Mouse (Mus musculus): Measurements from ENCODE around the gene Tymp. TPM values are rescaled to one million over a fixed set of nuclear protein-coding genes. Genes with fewer than 3 reads are reported as not detected.
A peak's percentile ranks its signal among the peaks of the same experiment; 100 is the strongest.

The Tymp gene
- total RNA-seq (2021): under 1 TPM; 0.44 to 0.64 TPM

DNA sequence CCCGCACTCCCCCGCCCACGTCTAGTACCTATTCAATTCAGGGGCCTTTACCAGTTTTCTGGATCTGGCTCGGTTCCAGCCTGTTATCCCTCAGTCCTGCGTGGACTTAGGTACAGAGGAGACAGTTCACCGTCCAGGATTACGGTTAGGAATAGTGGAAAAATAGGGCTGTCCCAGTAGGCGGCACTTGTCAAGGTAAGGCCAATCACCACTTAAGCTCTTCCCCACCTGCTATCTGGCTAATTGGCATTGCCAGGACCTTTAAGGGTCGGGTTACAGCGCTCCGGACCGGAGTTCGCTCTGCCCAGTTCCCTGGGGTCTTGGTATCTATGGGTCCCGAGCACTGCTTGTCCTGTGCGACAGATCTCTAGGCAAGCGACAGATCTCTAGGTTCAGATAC lies at the start of gene Tymp:
Gene Tymp (minus strand): TSS at position 83 of the 400 bp plus-strand sequence.
- DNase-seq (ENCODE audit: low spot score): no peak
- intact Hi-C loops (cut with DNase I): loop anchor here (2.0 kb wide), 1 partner anchor 52 kb away; the partner anchor contains the start of genes C730034F03Rik, Chkb and Gm44502

GRCm38 (mm10) chr15:89425711-89426121 lies 48.9 kb upstream of the Tymp start, which contains the start of gene Cpt1b:
Gene Cpt1b, minus strand, starts transcription at chr15:89425863.
- DNase-seq (ENCODE audit: low spot score): peak; percentile 59
- intact Hi-C loops (cut with DNase I): no loop called here

DNA sequence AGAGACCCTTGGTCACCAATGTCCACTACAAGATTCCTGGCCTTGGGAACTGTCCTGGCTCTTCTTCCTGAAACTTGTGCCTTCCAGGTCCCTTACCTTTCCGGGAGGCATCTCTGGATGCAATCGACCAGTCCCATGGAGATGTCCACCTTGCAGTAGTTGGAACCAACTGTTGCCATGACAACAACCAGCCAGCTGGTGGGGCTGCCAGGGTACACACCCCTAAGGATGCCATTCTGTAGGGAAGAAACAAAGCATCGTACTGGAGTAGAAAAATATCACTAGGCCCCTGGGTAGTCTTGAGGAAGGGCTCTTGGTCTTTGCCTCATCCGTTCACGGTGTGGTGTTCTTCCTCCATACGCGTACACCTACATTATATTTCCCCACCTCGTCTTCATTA lies 47.8 kb upstream of the Tymp start:
- DNase-seq (ENCODE audit: low spot score): no peak
- intact Hi-C loops (cut with DNase I): no loop called here

GRCm38 (mm10) chr15:89421938-89422337 lies 45.1 kb upstream of the Tymp start:
- intact Hi-C loops (cut with DNase I): no loop called here
- no peak for DNase-seq (ENCODE audit: low spot score)

DNA sequence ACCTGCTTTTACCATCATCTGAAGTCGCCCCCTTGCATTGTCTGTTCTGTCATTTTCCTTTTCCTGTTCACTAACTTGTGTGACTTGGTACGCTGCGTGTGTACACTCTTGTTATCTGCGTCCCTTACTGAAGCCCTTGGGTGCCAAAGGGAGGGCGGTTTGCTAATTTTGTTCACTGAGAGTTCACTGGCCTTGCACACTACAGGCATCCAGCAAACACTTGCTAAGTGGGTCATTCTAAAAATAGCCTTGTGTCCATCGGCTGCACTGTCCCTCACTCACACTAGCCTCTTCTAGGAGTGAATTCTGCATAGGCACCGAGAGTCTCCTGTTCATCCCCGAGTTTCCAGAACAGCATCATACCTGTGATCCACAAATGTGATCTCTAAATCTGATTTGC lies 38.4 kb upstream of the Tymp start:
- no peak for DNase-seq (ENCODE audit: low spot score)
- intact Hi-C loops (cut with DNase I): no loop called here

DNA sequence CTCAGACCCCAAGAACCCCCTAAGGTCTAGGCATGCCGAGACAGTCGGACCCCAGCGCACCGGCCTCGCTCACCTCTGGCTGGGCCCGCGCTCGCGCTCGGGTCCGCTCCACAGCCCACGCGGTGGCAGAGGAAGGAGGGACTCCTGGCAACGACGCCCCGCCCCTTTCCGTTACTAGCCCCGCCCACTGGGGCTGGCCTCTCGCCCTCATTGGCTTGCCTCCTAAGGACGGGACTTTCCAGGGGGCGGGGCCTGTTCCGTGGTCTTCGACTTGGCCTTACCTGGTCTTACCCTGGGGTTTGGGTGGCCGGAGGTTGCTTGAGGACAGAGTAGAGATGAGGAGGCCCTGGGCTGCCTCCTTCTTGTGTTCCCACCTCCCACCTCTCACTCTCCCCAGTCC lies 33.3 kb upstream of the Tymp start, which contains the start of gene Syce3:
Gene Syce3 (minus strand): TSS at position 386 of the 400 bp plus-strand sequence.
- intact Hi-C loops (cut with DNase I): no loop called here
- DNase-seq (ENCODE audit: low spot score): no peak

- DNase-seq (ENCODE audit: low spot score): no peak
- intact Hi-C loops (cut with DNase I): no loop called here
Measured at GRCm38 (mm10) chr15:89406691-89407090, 29.9 kb upstream of the Tymp start.

- intact Hi-C loops (cut with DNase I): no loop called here
- no peak for DNase-seq (ENCODE audit: low spot score)
Measured at GRCm38 (mm10) chr15:89404831-89405623, 28.2 kb upstream of the Tymp start.

DNA sequence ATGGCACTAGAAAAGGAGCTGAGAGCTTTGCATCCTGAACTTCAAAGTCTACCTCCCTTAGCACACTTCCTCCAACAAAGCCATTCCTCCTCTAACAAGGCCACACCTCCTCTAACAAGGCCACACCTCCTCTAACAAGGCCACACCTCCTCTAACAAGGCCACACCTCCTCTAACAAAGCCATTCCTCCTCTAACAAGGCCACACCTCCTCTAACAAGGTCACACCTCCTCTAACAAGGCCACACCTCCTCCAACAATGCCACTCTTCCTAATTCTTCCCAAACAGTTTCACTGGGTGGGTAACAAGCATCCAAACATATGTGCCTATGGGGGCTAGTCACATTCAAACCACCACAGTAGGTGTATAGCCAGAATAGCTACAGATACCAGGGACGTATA lies 25.6 kb upstream of the Tymp start:
- intact Hi-C loops (cut with DNase I): no loop called here

DNA sequence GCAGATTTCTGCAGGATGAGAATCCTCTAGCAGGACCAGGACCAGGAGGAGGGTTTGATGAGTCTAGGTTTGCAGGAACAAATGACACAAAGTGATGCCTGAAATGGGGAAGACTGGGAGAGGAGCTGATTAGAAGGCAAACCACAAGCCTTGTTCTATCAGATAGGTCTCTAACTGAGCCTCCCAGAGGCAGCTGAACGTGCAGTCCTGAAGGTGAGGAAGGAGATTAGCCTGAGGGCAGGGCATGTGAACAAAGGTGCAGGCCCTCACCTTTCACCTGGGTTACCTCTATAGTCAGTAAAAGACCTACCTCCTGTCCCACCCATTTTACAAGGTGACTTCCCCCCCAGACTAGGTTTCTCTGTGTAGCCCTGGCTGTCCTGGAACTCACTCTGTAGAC lies 22.9 kb upstream of the Tymp start:
- DNase-seq (ENCODE audit: low spot score): no peak
- intact Hi-C loops (cut with DNase I): no loop called here

More for the DNA sequence above, 25.6 kb upstream of the Tymp start:
- no peak for DNase-seq (ENCODE audit: low spot score)

DNA sequence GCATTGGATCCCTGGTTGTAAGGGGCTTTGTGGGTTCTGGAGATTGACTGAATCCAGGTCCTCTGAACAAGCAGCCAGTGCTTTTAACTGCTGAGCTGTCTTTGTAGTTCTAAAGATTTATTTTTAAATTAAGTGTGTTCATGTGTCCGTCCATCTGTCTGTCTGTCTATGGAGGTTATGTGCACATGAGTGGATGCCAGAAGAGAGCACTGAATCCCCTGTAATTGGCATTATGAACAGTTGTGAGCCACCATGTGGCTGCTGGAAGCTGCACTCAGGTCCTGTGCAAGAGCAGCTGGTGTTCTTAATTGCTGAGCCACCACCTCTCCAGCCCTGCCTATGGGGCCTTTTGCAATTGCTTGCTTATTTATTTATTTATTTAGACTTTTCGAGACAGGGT lies 21.3 kb upstream of the Tymp start:
- no peak for DNase-seq (ENCODE audit: low spot score)
- intact Hi-C loops (cut with DNase I): no loop called here

DNA sequence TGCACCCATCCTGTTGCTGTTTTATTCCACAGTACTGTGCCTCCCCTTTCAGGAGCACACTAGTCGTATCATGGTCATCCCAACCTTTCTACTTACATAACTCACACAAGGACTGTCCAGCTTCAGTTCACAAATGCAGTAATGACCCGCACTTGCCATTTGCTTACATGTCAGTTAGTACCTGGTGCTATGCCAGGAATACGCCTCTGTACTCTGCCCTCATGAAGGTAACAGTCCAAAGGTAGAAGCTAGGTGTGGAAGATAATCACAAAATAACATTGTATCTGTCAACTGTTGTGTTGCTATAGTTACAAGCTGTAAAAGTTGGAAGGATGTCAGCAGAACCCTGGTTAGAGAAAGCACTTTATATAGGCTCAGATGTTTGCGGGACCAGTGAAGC lies 20.0 kb upstream of the Tymp start:
- no peak for DNase-seq (ENCODE audit: low spot score)
- intact Hi-C loops (cut with DNase I): no loop called here

GRCm38 (mm10) chr15:89390081-89390480 lies 13.2 kb upstream of the Tymp start:
- intact Hi-C loops (cut with DNase I): no loop called here
- no peak for DNase-seq (ENCODE audit: low spot score)

DNA sequence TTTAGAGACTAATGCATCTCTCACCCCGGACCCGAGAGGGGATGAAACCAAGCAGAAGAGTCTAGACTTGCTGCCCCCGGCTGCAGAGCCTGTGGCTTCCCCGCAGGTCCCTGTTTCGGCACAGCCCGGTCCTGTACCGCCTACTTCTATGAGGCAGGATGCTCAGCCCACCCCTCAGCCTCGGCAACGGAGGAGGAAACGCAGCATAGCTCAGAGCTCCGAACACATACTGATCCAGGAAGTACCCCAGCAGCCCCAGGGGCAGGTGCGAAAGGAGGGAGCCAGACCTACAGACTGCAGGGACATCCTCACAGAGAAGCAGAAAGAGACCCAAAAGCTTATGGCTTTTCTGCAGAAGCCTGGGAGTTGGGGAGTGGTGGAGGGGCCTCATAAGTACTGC lies 10.3 kb upstream of the Tymp start:
- intact Hi-C loops (cut with DNase I): no loop called here
- no peak for DNase-seq (ENCODE audit: low spot score)

- intact Hi-C loops (cut with DNase I): no loop called here
- no peak for DNase-seq (ENCODE audit: low spot score)
Measured at GRCm38 (mm10) chr15:89384617-89385016, 7.8 kb upstream of the Tymp start, which contains the start of gene Klhdc7b. Gene Klhdc7b, plus strand, starts transcription at chr15:89384917.

- intact Hi-C loops (cut with DNase I): no loop called here
- DNase-seq (ENCODE audit: low spot score): no peak
Measured at GRCm38 (mm10) chr15:89379429-89379828, 2.6 kb upstream of the Tymp start.

GRCm38 (mm10) chr15:89378831-89379401 lies 2.1 kb upstream of the Tymp start, which contains the start of gene Odf3b:
Gene Odf3b, minus strand, starts transcription at chr15:89379282.
- intact Hi-C loops (cut with DNase I): no loop called here
- peak; percentile 34 for DNase-seq (ENCODE audit: low spot score)

DNA sequence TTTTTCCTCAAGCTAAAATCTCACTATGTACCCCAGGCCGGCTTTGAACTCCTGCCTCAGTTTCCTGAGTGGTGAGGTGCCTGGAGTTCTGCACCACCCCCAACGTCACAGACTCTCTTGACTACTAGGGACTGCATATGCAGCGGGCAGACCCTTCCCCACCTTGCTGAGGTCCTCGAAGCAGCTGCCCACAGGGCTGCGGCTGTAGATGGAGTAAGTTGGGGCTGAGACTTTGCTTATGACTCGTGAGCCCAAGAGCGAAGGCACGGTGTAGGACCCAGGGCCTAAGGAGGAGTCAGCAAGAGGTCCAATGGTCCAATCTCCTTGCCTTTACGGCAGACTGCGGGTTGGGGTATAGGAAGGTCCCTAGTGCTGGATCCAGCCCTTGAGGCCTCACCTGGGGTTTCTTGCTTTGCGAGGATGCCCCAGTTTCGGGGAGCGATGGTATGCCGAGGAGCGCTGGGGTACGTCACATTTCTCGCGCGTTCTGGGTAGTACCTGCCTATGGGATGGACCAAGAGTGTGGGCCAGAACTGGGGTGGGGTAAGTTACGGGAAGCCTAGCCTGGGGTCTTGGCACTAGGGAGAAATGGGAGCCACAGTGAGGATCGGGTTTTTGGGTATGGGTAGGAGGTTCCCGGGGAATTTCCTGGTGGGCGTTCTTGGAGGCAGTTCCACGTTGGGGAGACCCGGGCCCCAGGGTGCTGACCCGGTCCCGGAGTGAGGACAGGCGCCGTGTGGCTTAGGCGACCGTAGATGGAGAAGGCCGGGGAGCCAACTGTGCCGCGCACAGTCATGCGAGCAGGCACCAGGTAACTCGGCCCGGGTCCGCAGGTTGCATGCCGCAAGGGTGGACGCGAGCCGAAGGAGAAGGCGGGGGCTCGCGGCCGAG lies 1.3 kb upstream of the Tymp start:
- DNase-seq (ENCODE audit: low spot score): no peak
- intact Hi-C loops (cut with DNase I): loop anchor here (2.0 kb wide), 1 partner anchor 51 kb away; the partner anchor contains the start of genes C730034F03Rik, Chkb and Gm44502

- intact Hi-C loops (cut with DNase I): loop anchor here (2.0 kb wide), 1 partner anchor 51 kb away; the partner anchor contains the start of genes C730034F03Rik, Chkb and Gm44502
- no peak for DNase-seq (ENCODE audit: low spot score)
Measured at GRCm38 (mm10) chr15:89377362-89377761, 523 bp upstream of the Tymp start.

DNA sequence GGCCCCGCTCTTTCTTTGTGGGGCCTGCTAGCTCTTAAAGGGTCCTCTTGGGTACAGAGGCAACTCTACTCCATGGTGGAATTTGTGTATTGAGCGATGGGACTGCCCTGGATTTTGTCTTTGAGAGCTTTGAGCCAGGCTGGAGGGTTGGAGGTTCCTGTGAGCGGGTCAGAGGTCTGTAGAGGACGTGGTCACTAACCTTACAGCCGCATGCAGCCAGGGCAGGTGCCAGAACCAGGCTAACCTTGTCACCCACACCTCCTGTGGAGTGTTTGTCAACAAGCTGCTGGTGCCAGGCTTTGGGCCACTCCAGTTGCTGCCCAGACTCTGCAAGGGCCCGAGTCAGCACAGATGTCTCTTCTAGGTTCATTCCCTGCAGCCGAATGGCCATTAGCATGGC lies 799 bp downstream of the Tymp start:
- intact Hi-C loops (cut with DNase I): loop anchor here (2.0 kb wide), 1 partner anchor 53 kb away; the partner anchor contains the start of genes C730034F03Rik, Chkb and Gm44502
- DNase-seq (ENCODE audit: low spot score): no peak
